23 mouse cellular contexts compared by ENCODE assay signal in the genomic region with DNA sequence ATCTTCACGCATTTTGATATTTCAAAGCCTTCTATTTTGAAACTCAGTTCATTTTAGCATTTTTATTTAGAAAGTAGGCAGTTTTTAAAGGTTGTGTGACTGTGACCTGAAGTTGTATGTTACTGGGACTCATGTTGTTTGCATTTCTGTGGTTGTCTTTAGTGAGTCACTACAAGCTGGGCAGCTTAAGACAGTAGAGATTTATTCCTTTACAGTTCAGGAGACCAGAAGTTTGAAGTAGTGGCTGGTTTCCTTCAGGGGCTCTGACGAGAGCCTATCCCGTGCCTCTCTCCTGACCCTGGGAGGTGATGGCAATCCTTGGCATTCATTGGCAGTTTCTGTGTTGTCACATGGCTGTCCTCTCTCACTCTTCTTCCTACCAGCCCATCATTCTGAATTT. TPM values are rescaled to one million over a fixed set of nuclear protein-coding genes. Genes with fewer than 3 reads are reported as not detected.
DNase-seq lines count a peak whose midpoint lies in the region; ATAC-seq and TF ChIP-seq lines count a peak whose summit lies in the region.
"Had no signal": no experiment of that assay in that cellular context is flagged by ENCODE, and none has a peak within 500 bp of the region (broad histone marks: within the 10 kb centered on the region; RNA-seq: fewer than 3 reads in every experiment).

No protein-coding gene starts in this region.

- peak; percentile 59 for DNase-seq in NIH3T3 (ENCODE audit: low read depth)
- no peak for DNase-seq in Muller cell, postnatal 12 days (ENCODE audit: inconsistent ontology term)
- DNase-seq in adrenal gland, adult 2 months = no peak
- DNase-seq: adrenal gland, adult 8-10 months; adrenal gland, postnatal 14 days; adrenal gland, postnatal 36 days; B cell, adult 2 months; cerebellum, adult 11-12 months; cerebellum, adult 2 months; cerebellum, adult 9-10 months; cerebellum, postnatal 10 days; cerebellum, postnatal 25 days had no signal

- no peak for TF ChIP-seq POLR2A in embryonic fibroblast, embryonic 13.5 days (IDR thresholded peaks at IDR 0.05; ENCODE audit: low read depth, low read length)

- H3K27me3 ChIP-seq in kidney, embryonic 16.5 days (ENCODE audit: insufficient read depth, low read length) = no peaks in the 10 kb centered on the region
- H3K27me3 ChIP-seq: CH12.LX; embryonic facial prominence, embryonic 12.5 days; forebrain, embryonic 12.5 days had no signal

- no peak overlapping the region for H3K9ac ChIP-seq in kidney, embryonic 16.5 days (replicated peaks; ENCODE audit: low read length)
- H3K9ac ChIP-seq: embryonic facial prominence, embryonic 12.5 days; forebrain, embryonic 12.5 days had no signal

- H3K4me2 ChIP-seq in kidney, embryonic 16.5 days (replicated peaks; ENCODE audit: low read depth, low read length) = no peak overlapping the region
- H3K4me2 ChIP-seq: embryonic facial prominence, embryonic 12.5 days; forebrain, embryonic 12.5 days had no signal

- peaks cover 32% of the 10 kb centered on the region for H3K36me3 ChIP-seq in kidney, embryonic 16.5 days (ENCODE audit: insufficient read depth, low read length)

- peaks cover 5% of the 10 kb centered on the region; the same call in 1 of the 2 replicates for H3K4me1 ChIP-seq in embryonic fibroblast, embryonic 13.5 days (ENCODE audit: control insufficient read depth, insufficient read depth, low read length)
- no peaks in the 10 kb centered on the region for H3K4me1 ChIP-seq in kidney, embryonic 16.5 days (ENCODE audit: insufficient read depth, low read length)
- H3K4me1 ChIP-seq: embryonic facial prominence, embryonic 10.5 days; embryonic facial prominence, embryonic 12.5 days; forebrain, embryonic 12.5 days had no signal

- H3K9me3 ChIP-seq in kidney, embryonic 16.5 days (ENCODE audit: low read length) = peaks cover 6% of the 10 kb centered on the region
- H3K9me3 ChIP-seq: embryonic facial prominence, embryonic 10.5 days; embryonic facial prominence, embryonic 12.5 days; G1E had no signal

- no peak for ATAC-seq in kidney, embryonic 16.5 days (ENCODE audit: low FRiP score, low TSS enrichment)
- ATAC-seq: CD4-positive, CD25-positive, alpha-beta regulatory T cell, adult 4 months; forebrain, embryonic 14.5 days; forebrain, embryonic 16.5 days had no signal

- 0 out of 2 replicates have a peak overlapping the region, but pooled peaks have one; percentile 19 for H3K27ac ChIP-seq in embryonic fibroblast, embryonic 13.5 days (ENCODE audit: insufficient read depth, low read length)
- no peak overlapping the region for H3K27ac ChIP-seq in kidney, embryonic 16.5 days (ENCODE audit: low read length)
- H3K27ac ChIP-seq: embryonic facial prominence, embryonic 10.5 days; embryonic facial prominence, embryonic 12.5 days; forebrain, embryonic 12.5 days had no signal

- no peak overlapping the region for H3K4me3 ChIP-seq in embryonic fibroblast, embryonic 13.5 days (ENCODE audit: insufficient read depth, low read length)
- no peak overlapping the region for H3K4me3 ChIP-seq in kidney, embryonic 16.5 days (ENCODE audit: low read length)
- H3K4me3 ChIP-seq: embryonic facial prominence, embryonic 10.5 days; embryonic facial prominence, embryonic 12.5 days; erythroblast, embryonic 14.5 days; forebrain, embryonic 12.5 days had no signal

- TF ChIP-seq CTCF in embryonic fibroblast, embryonic 13.5 days (IDR thresholded peaks at IDR 0.05; ENCODE audit: borderline replicate concordance, insufficient read depth, low read length) = no peak

- WGBS in kidney, embryonic 16.5 days = 65% methylated on average over 3 of the region's 3 CpGs

RNA-seq across cellular contexts. Expression of gene Atl3, which starts 31.0 kb away (rescaled TPM):
- 151 and 162 TPM in 2 replicates for polyA plus RNA-seq in embryonic fibroblast, embryonic 13.5 days (2011; ENCODE audit: insufficient read length, low read depth, missing spikeins)
- 100 to 1,000 TPM in 1 of 2 experiments, 10 to 100 TPM in 1; 94.1 to 107 TPM for total RNA-seq in adrenal gland, adult 2 months (2021)
- 10.9 and 14.4 TPM in 2 replicates for polyA plus RNA-seq in adrenal gland, adult 2 months (2012; rRNA removed)
- 13.1 and 13.2 TPM in 2 replicates for polyA plus RNA-seq in kidney, embryonic 16.5 days (2015; fragmentation: Nextera tagmentation; extraction: Ambion mirVana)

RNA-seq across cellular contexts. Expression of gene Pla2g16, which starts 32.4 kb away (rescaled TPM):
- 17.5 and 20.7 TPM in 2 replicates for polyA plus RNA-seq in embryonic fibroblast, embryonic 13.5 days (2011; ENCODE audit: insufficient read length, low read depth, missing spikeins)
- total RNA-seq in adrenal gland, adult 2 months (2021) = 100 to 1,000 TPM in 1 of 2 experiments, 10 to 100 TPM in 1; 53.9 to 113 TPM
- polyA plus RNA-seq in adrenal gland, adult 2 months (2012; rRNA removed) = 10.9 and 13.6 TPM in 2 replicates
- polyA plus RNA-seq in kidney, embryonic 16.5 days (2015; fragmentation: Nextera tagmentation; extraction: Ambion mirVana) = 10.5 and 10.8 TPM in 2 replicates
- polyA plus RNA-seq: G1E had no signal

RNA-seq across cellular contexts. Expression of gene Rtn3, which starts 41.8 kb away (rescaled TPM):
- 199 and 206 TPM in 2 replicates for polyA plus RNA-seq in embryonic fibroblast, embryonic 13.5 days (2011; ENCODE audit: insufficient read length, low read depth, missing spikeins)
- total RNA-seq in adrenal gland, adult 2 months (2021) = 100 to 1,000 TPM; 133 to 151 TPM
- 115 and 137 TPM in 2 replicates for polyA plus RNA-seq in adrenal gland, adult 2 months (2012; rRNA removed)
- 169 and 172 TPM in 2 replicates for polyA plus RNA-seq in kidney, embryonic 16.5 days (2015; fragmentation: Nextera tagmentation; extraction: Ambion mirVana)
